Mouse (Mus musculus) bone marrow macrophage, adult 2 months (primary cell): ENCODE data around the gene Cenpp.

Experiments
- CTCF ChIP-seq: IDR thresholded peaks from 2 replicates; pipeline ENCODE4 v1.5.1; 2012; ENCODE audit warnings: low read depth, mild to moderate bottlenecking, low read length, moderate library complexity
- POLR2A ChIP-seq: IDR thresholded peaks from 2 replicates; pipeline ENCODE4 v1.6.1; 2012; ENCODE audit warnings: mild to moderate bottlenecking, low read depth, low read length, borderline replicate concordance

GRCm38 (mm10) chr13:49433268-49434029 lies 219.1 kb downstream of the Cenpp start:
- TF ChIP-seq CTCF (no peak), POLR2A (no peak)
